Mouse (Mus musculus) liver, embryonic 14.5 days (tissue): ENCODE results near the gene Zdhhc17. TPM values are rescaled to one million over a fixed set of nuclear protein-coding genes. Genes with fewer than 3 reads are reported as not detected.

Source experiments
- ATAC-seq: fragments of 200-750 bp; cut with Nextera tagmentation; 2 replicates; pipeline ENCODE4 v1.8.0; 2017; ENCODE audit warnings: moderate number of reproducible peaks, mild to moderate bottlenecking, moderate library complexity; ENCODE audit not compliant: insufficient read depth
- DNase-seq, 3 experiments: peaks; one replicate each; pipeline ENCODE4 v3.0.0-alpha.2; 2012 to 2013; ENCODE audit warnings: low read depth in 3 of 3, low spot score in 3 of 3
- H3K27ac ChIP-seq: fragments of 300-500 bp; sonication (generic); 2 replicates; pipeline ENCODE4 v1.5.1; 2014; ENCODE audit warnings: moderate library complexity, mild to moderate bottlenecking, control low read depth, inconsistent platforms
- H3K27me3 ChIP-seq: fragments of 300-500 bp; sonication (generic); 2 replicates; pipeline ENCODE4 v1.6.1; 2014; ENCODE audit warnings: mild to moderate bottlenecking, low read length, moderate library complexity; ENCODE audit not compliant: control insufficient read depth, insufficient read depth
- H3K36me3 ChIP-seq: fragments of 300-500 bp; sonication (generic); replicated peaks from 2 replicates; pipeline ENCODE4 v1.6.1; 2014; ENCODE audit warnings: low read depth; ENCODE audit not compliant: control insufficient read depth, insufficient read depth
- H3K4me1 ChIP-seq, 2 experiments: fragments of 200-500 bp in 1 of 2; fragments of 300-500 bp in 1 of 2; sonication (generic) in 1 of 2; replicated peaks; 2 replicates each; pipeline ENCODE4 v1.6.1; 2012 to 2014; ENCODE audit warnings: antibody characterized with exemption in 1 of 2, inconsistent platforms in 1 of 2, low read length in 1 of 2; ENCODE audit not compliant: control insufficient read depth in 2 of 2, insufficient read depth in 2 of 2
- H3K4me2 ChIP-seq: fragments of 300-500 bp; sonication (generic); 2 replicates; pipeline ENCODE4 v1.6.1; 2014; ENCODE audit warnings: low read depth, mild to moderate bottlenecking, control low read depth, moderate library complexity
- H3K4me3 ChIP-seq, 2 experiments: fragments of 200-500 bp in 1 of 2; fragments of 300-500 bp in 1 of 2; sonication (generic) in 1 of 2; 2 replicates each; pipeline ENCODE4 v1.5.1; 2012 to 2014; ENCODE audit warnings: low read depth in 2 of 2, low read length in 2 of 2, mild to moderate bottlenecking in 2 of 2, control low read depth in 1 of 2, inconsistent platforms in 1 of 2, moderate library complexity in 1 of 2; ENCODE audit not compliant: insufficient read depth in 1 of 2
- H3K9ac ChIP-seq: fragments of 300-500 bp; sonication (generic); replicated peaks from 2 replicates; pipeline ENCODE4 v1.6.1; 2014; ENCODE audit warnings: mild to moderate bottlenecking, control low read depth, moderate library complexity
- H3K9me3 ChIP-seq: fragments of 300-500 bp; sonication (generic); 2 replicates; pipeline ENCODE4 v1.6.1; 2016; ENCODE audit warnings: low read length, mixed read lengths; ENCODE audit not compliant: control insufficient read depth
- CTCF ChIP-seq: IDR thresholded peaks from 2 replicates; pipeline ENCODE4 v1.5.1; 2016; ENCODE audit warnings: antibody characterized with exemption, low read depth, control low read depth
- EP300 ChIP-seq: IDR thresholded peaks from 2 replicates; pipeline ENCODE4 v1.6.1; 2016; ENCODE audit warnings: antibody characterized with exemption, low read depth
- WGBS: fragments of 180-500 bp; shearing (Covaris S2); extraction: QIAGEN DNeasy Blood & Tissue Kit; methylation state at CpG from one replicate; pipeline ENCODE4 v1.1.7; 2014; ENCODE audit not compliant: insufficient replicate concordance; 5-methylcytosine and 5-hydroxymethylcytosine counted together
- polyA plus RNA-seq, 2 experiments: library from polyadenylated mRNA; depleted of rRNA in 1 of 2; stranded (reverse) in 1 of 2; unstranded in 1 of 2; fragments of >200 nt; fragmentation: Nextera tagmentation in 1 of 2; extraction: Ambion mirVana in 1 of 2; gene quantifications; 2 replicates each; pipeline versions ENCODE4 v1.2.1 to v1.2.3; 2012 to 2014

The Zdhhc17 gene
- polyA plus RNA-seq, 2 experiments, result 4.0 to 5.9 TPM

GRCm38 (mm10) chr10:110917521-110917920 lies 92.4 kb downstream of the Zdhhc17 start:
- DNase-seq (no peak), ATAC-seq (no peak)
- H3K27ac ChIP-seq, result no peak overlapping the region
- no peak overlapping the region for H3K4me2 ChIP-seq
- no peak overlapping the region for H3K9ac ChIP-seq
- H3K27me3 ChIP-seq, result peaks cover 13% of the 10 kb centered on the region
- no peaks in the 10 kb centered on the region for H3K9me3 ChIP-seq
- no peak for TF ChIP-seq CTCF
- TF ChIP-seq EP300, result no peak
- peaks cover 2 to 12% of the 10 kb centered on the region in 2 experiments; a peak in 3 of 4 replicates for H3K4me1 ChIP-seq
- 75% methylated on average over 6 of the region's 6 CpGs for WGBS
- no peak overlapping the region for H3K4me3 ChIP-seq
- no peaks in the 10 kb centered on the region for H3K36me3 ChIP-seq

- 65% methylated on average over 11 of the region's 11 CpGs for WGBS
- DNase-seq (no peak), ATAC-seq (no peak)
- no peak overlapping the region for H3K9ac ChIP-seq
- H3K27ac ChIP-seq, result no peak overlapping the region
- H3K9me3 ChIP-seq, result no peaks in the 10 kb centered on the region
- no peak overlapping the region for H3K4me3 ChIP-seq
- no peak for TF ChIP-seq CTCF
- TF ChIP-seq EP300, result no peak
- peaks cover 2 to 9% of the 10 kb centered on the region in 2 experiments; a peak in 3 of 4 replicates for H3K4me1 ChIP-seq
- H3K4me2 ChIP-seq, result no peak overlapping the region
- peaks cover 13% of the 10 kb centered on the region for H3K27me3 ChIP-seq
- H3K36me3 ChIP-seq, result no peaks in the 10 kb centered on the region
These were observed 93.1 kb downstream of the Zdhhc17 start for GRCm38 (mm10) chr10:110916666-110917344.

GRCm38 (mm10) chr10:110903862-110904261 lies 106.1 kb downstream of the Zdhhc17 start:
- DNase-seq (no peak), ATAC-seq (no peak)
- no peak overlapping the region for H3K4me2 ChIP-seq
- H3K27me3 ChIP-seq, result no peaks in the 10 kb centered on the region
- H3K9me3 ChIP-seq, result no peaks in the 10 kb centered on the region
- TF ChIP-seq EP300 (no peak), CTCF (no peak)
- H3K4me1 ChIP-seq, result no peaks in the 10 kb centered on the region; a peak in 1 of 4 replicates
- no peak overlapping the region for H3K27ac ChIP-seq
- 79% methylated on average over 3 of the region's 3 CpGs for WGBS
- H3K36me3 ChIP-seq, result no peaks in the 10 kb centered on the region
- H3K9ac ChIP-seq, result no peak overlapping the region
- no peak overlapping the region for H3K4me3 ChIP-seq

GRCm38 (mm10) chr10:110899744-110900501 lies 110.0 kb downstream of the Zdhhc17 start:
- H3K4me2 ChIP-seq, result no peak overlapping the region
- TF ChIP-seq EP300 (no peak), CTCF (no peak)
- no peaks in the 10 kb centered on the region; a peak in 1 of 4 replicates for H3K4me1 ChIP-seq
- H3K27me3 ChIP-seq, result no peaks in the 10 kb centered on the region
- no peak overlapping the region for H3K27ac ChIP-seq
- whole genome bisulfite sequencing, result 55% methylated on average over 13 of the region's 13 CpGs
- no peaks in the 10 kb centered on the region for H3K9me3 ChIP-seq
- DNase-seq, result no peak
- no peaks in the 10 kb centered on the region for H3K36me3 ChIP-seq
- H3K9ac ChIP-seq, result no peak overlapping the region
- no peak overlapping the region for H3K4me3 ChIP-seq
- no peak for ATAC-seq

Other genes starting within 250 kb of the Zdhhc17 start
- 8.5 and 13.7 TPM in 2 replicates for gene Csrp2, start 90.4 kb downstream of the Zdhhc17 start, polyA plus RNA-seq (2012; rRNA removed)
- 14.8 and 15.1 TPM in 2 replicates for gene Csrp2, start 90.4 kb downstream of the Zdhhc17 start, polyA plus RNA-seq (2014; fragmentation: Nextera tagmentation; extraction: Ambion mirVana)
- gene Osbpl8, start 154.6 kb upstream of the Zdhhc17 start, polyA plus RNA-seq (2012; rRNA removed), result 4.8 and 6.3 TPM in 2 replicates
- gene Osbpl8, start 154.6 kb upstream of the Zdhhc17 start, polyA plus RNA-seq (2014; fragmentation: Nextera tagmentation; extraction: Ambion mirVana), result 7.2 and 7.7 TPM in 2 replicates